Mouse (Mus musculus): ENCODE measurements at regions not wholly inside any gene's neighbourhood (a gene's known extent, or its start where the extent isn't known, plus 50 kb on each side); places are given as distances from the start of the nearest gene placed in this dataset.
"Not testable (repeated sequence)": the region's sequence is repeated elsewhere in the genome, so short reads cannot be mapped to it uniquely, and the experiment has no call there.

GRCm38 (mm10) chr5:134046086-134046485, 53.4 kb upstream of the Castor2 start:
- H3K27me3 ChIP-seq (ENCODE audit: control insufficient read depth, insufficient read depth, low read length), result no peaks in the 10 kb centered on the region
- DNase-seq (ENCODE audit: low spot score) (no peak), ATAC-seq (replicated peaks; ENCODE audit: insufficient number of reproducible peaks, low FRiP score, low TSS enrichment, low read depth) (no peak)
- no peaks in the 10 kb centered on the region for H3K36me3 ChIP-seq (replicated peaks; ENCODE audit: control insufficient read depth, insufficient read depth, low read depth, low read length)
- H3K4me1 ChIP-seq (ENCODE audit: control insufficient read depth, insufficient read depth, low read length), result no peaks in the 10 kb centered on the region
- no peak overlapping the region for H3K4me3 ChIP-seq (ENCODE audit: low read depth, low read length)
- peaks cover 3% of the 10 kb centered on the region; the same call in 1 of the 2 replicates for H3K9me3 ChIP-seq (replicated peaks; ENCODE audit: control insufficient read depth, low read length)
- H3K27ac ChIP-seq (replicated peaks; ENCODE audit: low read depth, low read length), result no peak overlapping the region
- no peak overlapping the region for H3K4me2 ChIP-seq (ENCODE audit: low read depth, low read length)
- WGBS, result 49% methylated on average over 6 of the region's 6 CpGs
- H3K9ac ChIP-seq (replicated peaks; ENCODE audit: low read length), result no peak overlapping the region

DNA sequence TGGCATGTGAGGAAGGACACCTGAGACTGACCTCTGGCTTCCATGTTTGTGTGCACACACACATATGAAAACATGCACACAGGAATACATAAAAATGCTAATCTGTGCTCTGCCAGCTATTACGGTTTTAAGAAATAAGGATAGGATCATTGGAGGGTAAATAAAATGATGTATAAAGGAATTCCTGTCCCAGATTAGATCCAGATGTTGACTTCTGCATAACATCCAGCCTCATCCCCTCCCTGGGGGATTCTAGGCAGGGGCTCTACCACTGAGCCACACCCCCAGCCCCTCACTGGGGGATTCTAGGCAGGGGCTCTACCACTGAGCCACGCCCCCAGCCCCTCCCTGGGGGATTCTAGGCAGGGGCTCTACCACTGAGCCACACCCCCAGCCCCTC, 56.6 kb upstream of the Castor2 start:
- H3K36me3 ChIP-seq (replicated peaks; ENCODE audit: control insufficient read depth, insufficient read depth, low read depth, low read length); H3K9me3 ChIP-seq (replicated peaks; ENCODE audit: control insufficient read depth, low read length); H3K27ac ChIP-seq (replicated peaks; ENCODE audit: low read depth, low read length); H3K9ac ChIP-seq (replicated peaks; ENCODE audit: low read length); H3K27me3 ChIP-seq (ENCODE audit: control insufficient read depth, insufficient read depth, low read length); H3K4me2 ChIP-seq (ENCODE audit: low read depth, low read length); H3K4me3 ChIP-seq (ENCODE audit: low read depth, low read length); H3K4me1 ChIP-seq (ENCODE audit: control insufficient read depth, insufficient read depth, low read length); ATAC-seq (replicated peaks; ENCODE audit: insufficient number of reproducible peaks, low FRiP score, low TSS enrichment, low read depth): not testable (repeated sequence)
- DNase-seq (ENCODE audit: low spot score), result peak; percentile 46
- WGBS, result 72% methylated on average over 1 of the region's 2 CpGs

DNA sequence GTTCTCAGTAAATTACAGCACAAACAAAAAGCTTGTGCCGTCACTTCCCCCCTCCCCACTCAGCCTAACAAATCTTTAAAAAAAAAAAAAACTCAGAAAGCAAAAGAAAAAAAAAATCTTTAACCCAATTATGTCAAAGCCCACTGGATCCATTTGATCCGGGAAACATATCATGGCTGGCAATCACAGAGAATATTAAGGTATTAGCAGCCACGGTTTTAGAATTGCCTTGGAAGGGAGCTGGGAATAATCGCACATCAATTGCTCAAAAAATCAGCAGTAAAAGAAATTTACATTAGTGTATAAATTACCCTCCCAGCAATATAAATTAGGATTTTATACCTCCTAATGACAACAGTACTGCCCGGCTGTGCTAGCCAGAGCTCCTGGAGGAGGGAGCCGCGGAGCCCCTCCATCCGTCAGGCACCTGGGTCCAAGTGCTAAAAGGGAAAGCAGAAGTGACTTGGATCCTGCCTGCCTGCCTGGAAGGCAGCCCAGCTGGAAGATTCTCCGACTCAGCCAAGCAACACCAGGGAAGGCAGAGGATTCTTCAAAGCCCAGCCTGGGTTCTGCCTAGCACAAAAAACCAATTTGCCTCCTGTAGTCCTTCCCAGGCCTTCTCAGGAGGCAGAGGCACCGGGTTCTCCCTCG, 72.1 kb upstream of the Castor2 start:
- no peak overlapping the region for H3K9ac ChIP-seq (replicated peaks; ENCODE audit: low read length)
- H3K4me1 ChIP-seq (ENCODE audit: control insufficient read depth, insufficient read depth, low read length), result no peaks in the 10 kb centered on the region
- no peak overlapping the region for H3K4me2 ChIP-seq (ENCODE audit: low read depth, low read length)
- H3K27ac ChIP-seq (replicated peaks; ENCODE audit: low read depth, low read length), result no peak overlapping the region
- H3K27me3 ChIP-seq (ENCODE audit: control insufficient read depth, insufficient read depth, low read length), result no peaks in the 10 kb centered on the region
- DNase-seq (ENCODE audit: low spot score) (no peak), ATAC-seq (replicated peaks; ENCODE audit: insufficient number of reproducible peaks, low FRiP score, low TSS enrichment, low read depth) (no peak)
- no peaks in the 10 kb centered on the region for H3K36me3 ChIP-seq (replicated peaks; ENCODE audit: control insufficient read depth, insufficient read depth, low read depth, low read length)
- no peaks in the 10 kb centered on the region for H3K9me3 ChIP-seq (replicated peaks; ENCODE audit: control insufficient read depth, low read length)
- H3K4me3 ChIP-seq (ENCODE audit: low read depth, low read length), result no peak overlapping the region
- 56% methylated on average over 11 of the region's 11 CpGs for WGBS

GRCm38 (mm10) chr5:134019651-134020432, 79.7 kb upstream of the Castor2 start:
- Histone ChIP-seq H3K27ac (replicated peaks; ENCODE audit: low read depth, low read length) (no peak overlapping the region), H3K9ac (replicated peaks; ENCODE audit: low read length) (no peak overlapping the region), H3K27me3 (ENCODE audit: control insufficient read depth, insufficient read depth, low read length) (no peaks in the 10 kb centered on the region), H3K36me3 (replicated peaks; ENCODE audit: control insufficient read depth, insufficient read depth, low read depth, low read length) (no peaks in the 10 kb centered on the region), H3K4me1 (ENCODE audit: control insufficient read depth, insufficient read depth, low read length) (peaks cover 2% of the 10 kb centered on the region; the same call in 1 of the 2 replicates), H3K4me2 (ENCODE audit: low read depth, low read length) (no peak overlapping the region), H3K9me3 (replicated peaks; ENCODE audit: control insufficient read depth, low read length) (no peaks in the 10 kb centered on the region), H3K4me3 (ENCODE audit: low read depth, low read length) (no peak overlapping the region)
- DNase-seq (ENCODE audit: low spot score) (no peak), ATAC-seq (replicated peaks; ENCODE audit: insufficient number of reproducible peaks, low FRiP score, low TSS enrichment, low read depth) (no peak)
- WGBS, result 65% methylated on average over 13 of the region's 13 CpGs

DNA sequence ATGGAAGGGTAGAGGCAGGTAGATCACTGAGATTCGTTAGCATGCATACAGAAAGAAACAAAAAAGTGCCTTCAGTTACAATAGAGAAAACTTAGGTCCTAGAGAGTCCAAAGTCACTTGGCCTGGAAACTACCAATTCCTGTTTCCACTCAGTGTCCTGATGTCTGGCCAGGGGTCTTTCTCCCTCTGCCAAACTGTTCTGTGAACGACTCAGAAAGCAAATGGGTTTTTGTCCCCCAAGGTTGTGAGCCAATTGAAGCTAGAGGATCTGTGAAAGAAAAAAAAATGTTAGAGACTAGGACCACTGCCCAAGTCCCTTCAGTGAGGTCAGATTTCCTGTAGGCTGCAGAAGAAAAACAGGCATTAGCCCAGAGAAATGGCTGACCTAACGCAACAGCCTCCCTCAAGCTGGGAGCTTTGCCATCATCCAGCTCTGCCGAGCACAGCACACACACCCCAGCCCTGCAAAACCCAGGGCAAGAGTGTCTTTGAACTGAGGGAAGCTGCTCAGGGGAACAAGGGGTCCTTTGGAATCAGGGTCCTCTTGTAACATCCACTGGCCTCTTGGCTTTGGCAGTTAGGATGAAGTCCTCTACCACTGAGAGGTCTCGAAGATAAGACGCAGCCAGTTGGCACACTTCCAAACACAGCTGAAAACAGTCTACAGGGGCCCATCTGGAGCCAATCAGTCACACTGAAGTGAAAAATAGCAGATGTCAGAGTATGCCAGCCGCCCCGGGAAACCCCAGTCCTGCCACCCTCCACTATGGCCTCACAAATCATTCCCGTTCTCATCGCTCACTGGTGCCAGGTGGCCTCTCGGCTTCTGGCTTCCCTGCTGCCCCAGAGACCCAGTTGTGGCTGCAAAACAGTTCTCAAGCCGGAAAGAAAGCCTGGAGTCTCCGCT, 85.0 kb upstream of the Castor2 start:
- WGBS, result 29% methylated on average over 13 of the region's 13 CpGs
- peak; percentile 70; the same call in 1 of the 2 replicates for ATAC-seq (replicated peaks; ENCODE audit: insufficient number of reproducible peaks, low FRiP score, low TSS enrichment, low read depth)

GRCm38 (mm10) chr5:134013206-134013605, 86.3 kb upstream of the Castor2 start:
- ATAC-seq (replicated peaks; ENCODE audit: insufficient number of reproducible peaks, low FRiP score, low TSS enrichment, low read depth) (no peak), DNase-seq (ENCODE audit: low spot score) (no peak)
- Histone ChIP-seq H3K27ac (replicated peaks; ENCODE audit: low read depth, low read length) (no peak overlapping the region), H3K4me3 (ENCODE audit: low read depth, low read length) (no peak overlapping the region), H3K4me2 (ENCODE audit: low read depth, low read length) (no peak overlapping the region), H3K9ac (replicated peaks; ENCODE audit: low read length) (no peak overlapping the region), H3K9me3 (replicated peaks; ENCODE audit: control insufficient read depth, low read length) (no peaks in the 10 kb centered on the region), H3K4me1 (ENCODE audit: control insufficient read depth, insufficient read depth, low read length) (peaks cover 2% of the 10 kb centered on the region; the same call in 1 of the 2 replicates), H3K27me3 (ENCODE audit: control insufficient read depth, insufficient read depth, low read length) (no peaks in the 10 kb centered on the region), H3K36me3 (replicated peaks; ENCODE audit: control insufficient read depth, insufficient read depth, low read depth, low read length) (no peaks in the 10 kb centered on the region)
- WGBS, result 77% methylated on average over 8 of the region's 8 CpGs

More for the DNA sequence above, 85.0 kb upstream of the Castor2 start:
- Histone ChIP-seq H3K36me3 (replicated peaks; ENCODE audit: control insufficient read depth, insufficient read depth, low read depth, low read length) (no peaks in the 10 kb centered on the region), H3K9ac (replicated peaks; ENCODE audit: low read length) (peak overlapping the region; percentile 28; the same call in 1 of the 2 replicates), H3K27me3 (ENCODE audit: control insufficient read depth, insufficient read depth, low read length) (no peaks in the 10 kb centered on the region), H3K9me3 (replicated peaks; ENCODE audit: control insufficient read depth, low read length) (no peaks in the 10 kb centered on the region), H3K4me1 (ENCODE audit: control insufficient read depth, insufficient read depth, low read length) (peaks cover 2% of the 10 kb centered on the region; the same call in 1 of the 2 replicates), H3K27ac (replicated peaks; ENCODE audit: low read depth, low read length) (peak overlapping the region; percentile 56), H3K4me3 (ENCODE audit: low read depth, low read length) (no peak overlapping the region), H3K4me2 (ENCODE audit: low read depth, low read length) (peak overlapping the region; percentile 10)
- peak; percentile 93 for DNase-seq (ENCODE audit: low spot score)

- no peaks in the 10 kb centered on the region for H3K27me3 ChIP-seq (ENCODE audit: control insufficient read depth, insufficient read depth, low read length)
- no peak overlapping the region for H3K4me2 ChIP-seq (ENCODE audit: low read depth, low read length)
- no peaks in the 10 kb centered on the region for H3K36me3 ChIP-seq (replicated peaks; ENCODE audit: control insufficient read depth, insufficient read depth, low read depth, low read length)
- WGBS, result 60% methylated on average over 14 of the region's 14 CpGs
- H3K4me3 ChIP-seq (ENCODE audit: low read depth, low read length), result no peak overlapping the region
- no peak overlapping the region for H3K9ac ChIP-seq (replicated peaks; ENCODE audit: low read length)
- ATAC-seq (replicated peaks; ENCODE audit: insufficient number of reproducible peaks, low FRiP score, low TSS enrichment, low read depth) (no peak), DNase-seq (ENCODE audit: low spot score) (peak; percentile 71)
- H3K27ac ChIP-seq (replicated peaks; ENCODE audit: low read depth, low read length), result no peak overlapping the region
- H3K9me3 ChIP-seq (replicated peaks; ENCODE audit: control insufficient read depth, low read length), result no peaks in the 10 kb centered on the region
- peaks cover under 1% of the 10 kb centered on the region; the same call in 1 of the 2 replicates for H3K4me1 ChIP-seq (ENCODE audit: control insufficient read depth, insufficient read depth, low read length)
Observed at GRCm38 (mm10) chr5:134009843-134010242, 89.7 kb upstream of the Castor2 start.
